Mouse (Mus musculus) embryonic fibroblast, embryonic 13.5 days (primary cell): ENCODE measurements around the gene Tmbim7. TPM values are rescaled to one million over a fixed set of nuclear protein-coding genes. Genes with fewer than 3 reads are reported as not detected.

ENCODE experiments used
- H3K27ac ChIP-seq: 2 replicates; pipeline ENCODE4 v1.5.1; 2012; ENCODE audit warnings: low read length, control low read depth, inconsistent platforms; ENCODE audit not compliant: insufficient read depth
- H3K4me1 ChIP-seq: 2 replicates; pipeline ENCODE4 v1.6.1; 2011; ENCODE audit warnings: low read length; ENCODE audit not compliant: control insufficient read depth, insufficient read depth
- H3K4me3 ChIP-seq: 2 replicates; pipeline ENCODE4 v1.5.1; 2011; ENCODE audit warnings: mild to moderate bottlenecking, control low read depth, low read length; ENCODE audit not compliant: insufficient read depth
- CTCF ChIP-seq: IDR thresholded peaks from 2 replicates; pipeline ENCODE4 v1.5.1; 2011; ENCODE audit warnings: mild to moderate bottlenecking, control low read depth, low read length, moderate library complexity, borderline replicate concordance; ENCODE audit not compliant: insufficient read depth
- POLR2A ChIP-seq: IDR thresholded peaks from 2 replicates; pipeline ENCODE4 v1.6.1; 2011; ENCODE audit warnings: low read depth, mild to moderate bottlenecking, control low read depth, low read length, moderate library complexity
- polyA plus RNA-seq: library from polyadenylated mRNA; stranded (reverse); fragments of >200 nt; gene quantifications from 2 replicates; pipeline ENCODE4 v1.2.4, GENCODE M21; 2011; ENCODE audit warnings: low read depth; ENCODE audit not compliant: missing spikeins, insufficient read length

Tmbim7 gene
- polyA plus RNA-seq, 1 experiment, result not detected

DNA sequence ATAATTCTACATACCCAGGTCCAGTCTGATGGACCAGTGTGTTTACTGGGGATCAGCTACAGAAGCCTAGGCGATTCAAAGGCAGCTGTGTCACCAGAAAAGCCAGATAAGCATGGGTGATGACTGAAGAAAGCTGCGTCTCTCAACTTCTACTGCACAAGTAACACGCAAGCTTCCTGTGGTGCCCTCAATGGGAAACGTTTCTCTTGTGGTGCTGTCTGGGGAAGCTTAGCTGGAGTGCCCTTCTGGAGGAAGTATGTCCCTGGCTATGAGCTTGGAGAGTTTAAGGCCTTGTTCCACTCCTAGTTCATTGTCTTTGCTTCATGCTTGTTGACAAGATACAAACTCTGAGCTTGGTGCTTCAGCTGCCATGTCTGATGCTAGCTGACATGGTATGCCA, 68.4 kb downstream of the Tmbim7 start:
- H3K4me1 ChIP-seq, result no peaks in the 10 kb centered on the region
- TF ChIP-seq CTCF, result no peak
- no peak for TF ChIP-seq POLR2A
- H3K4me3 ChIP-seq, result no peak overlapping the region
- no peak overlapping the region for H3K27ac ChIP-seq

DNA sequence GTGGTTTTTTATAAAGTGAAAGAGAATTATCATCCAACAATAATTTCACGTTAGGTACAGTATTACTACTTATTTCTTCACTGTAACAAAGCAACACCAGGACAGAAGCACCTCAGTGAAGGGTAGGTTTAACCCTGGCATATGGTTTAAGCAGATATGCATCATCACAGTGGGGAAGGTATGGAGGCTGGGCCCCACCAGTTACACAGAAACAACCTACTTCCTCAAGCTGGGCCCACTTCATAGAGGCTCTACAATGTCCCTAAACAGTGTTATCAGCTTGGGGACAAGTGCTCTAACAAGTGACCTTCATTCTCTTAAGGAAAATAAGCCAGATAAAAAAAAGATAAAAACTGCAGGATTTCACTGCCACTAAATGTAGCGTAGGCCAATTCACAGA, 71.9 kb downstream of the Tmbim7 start:
- Histone ChIP-seq H3K27ac (no peak overlapping the region), H3K4me1 (no peaks in the 10 kb centered on the region), H3K4me3 (no peak overlapping the region)
- no peak for TF ChIP-seq POLR2A
- TF ChIP-seq CTCF, result no peak

DNA sequence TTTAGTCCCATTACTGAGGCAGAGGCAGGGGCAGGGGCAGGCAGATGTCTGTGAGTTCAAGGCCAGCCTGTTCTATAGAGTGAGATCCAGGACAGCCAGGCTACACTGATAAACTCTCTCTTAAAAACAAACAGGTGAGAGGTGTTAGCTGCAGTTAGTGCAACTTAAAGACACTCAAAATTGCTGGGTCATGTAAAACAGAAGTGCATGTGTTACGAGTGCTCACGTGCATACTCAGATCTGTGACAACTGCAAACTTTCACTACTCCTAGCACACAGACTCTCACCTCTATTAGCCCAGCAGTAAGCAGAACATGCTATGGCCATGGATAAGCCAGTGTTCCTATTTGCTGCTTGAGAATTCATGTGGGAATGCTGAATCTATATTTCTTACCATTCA, 72.4 kb downstream of the Tmbim7 start:
- H3K27ac ChIP-seq, result no peak overlapping the region
- TF ChIP-seq POLR2A, result no peak
- TF ChIP-seq CTCF, result no peak
- no peak overlapping the region for H3K4me3 ChIP-seq
- no peaks in the 10 kb centered on the region for H3K4me1 ChIP-seq

DNA sequence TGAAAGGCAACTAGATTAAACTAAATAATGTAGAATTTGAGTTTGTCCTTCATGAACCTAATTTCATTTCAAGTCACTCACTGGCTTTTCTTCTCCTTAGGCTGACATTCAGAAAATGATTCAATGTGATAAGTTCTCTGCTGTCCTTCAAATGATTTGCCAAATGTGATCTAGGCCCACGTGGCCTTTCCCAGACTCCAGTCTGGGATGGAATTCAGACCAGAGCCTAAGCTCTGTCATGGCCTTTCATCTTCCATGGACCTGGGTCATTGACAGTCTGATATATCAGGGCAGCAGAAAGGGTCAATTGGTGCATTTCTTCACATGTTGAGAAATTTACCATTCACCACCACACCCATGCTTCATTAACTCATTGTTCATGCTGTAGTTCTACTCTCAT, 74.5 kb downstream of the Tmbim7 start:
- H3K27ac ChIP-seq, result no peak overlapping the region
- H3K4me1 ChIP-seq, result no peaks in the 10 kb centered on the region
- H3K4me3 ChIP-seq, result no peak overlapping the region
- TF ChIP-seq CTCF, result no peak
- TF ChIP-seq POLR2A, result no peak

DNA sequence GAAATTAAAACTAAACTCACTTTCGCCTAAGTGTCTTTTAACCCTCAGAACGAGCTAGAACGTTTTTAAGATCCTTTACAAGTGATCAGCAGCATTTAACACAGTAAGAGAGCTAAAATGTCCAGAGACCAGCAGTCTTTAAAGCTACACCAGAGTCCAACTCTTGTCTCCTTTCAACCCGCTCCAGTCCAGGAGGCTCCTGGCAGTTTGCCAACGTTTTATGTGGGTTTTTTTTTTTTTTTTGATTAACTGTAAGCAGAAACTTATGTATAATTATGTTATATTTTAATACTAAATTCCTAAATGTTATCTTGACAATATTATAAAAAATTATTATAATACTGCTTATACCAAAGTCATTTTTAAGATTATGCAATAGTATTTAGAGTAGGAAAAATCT, 77.8 kb downstream of the Tmbim7 start:
- Histone ChIP-seq H3K4me3 (no peak overlapping the region), H3K27ac (no peak overlapping the region), H3K4me1 (no peaks in the 10 kb centered on the region)
- no peak for TF ChIP-seq POLR2A
- TF ChIP-seq CTCF, result no peak

Other genes starting within 250 kb of the Tmbim7 start
- gene Fam133b, start 107.3 kb upstream of the Tmbim7 start, polyA plus RNA-seq, result 23.2 and 30.0 TPM in 2 replicates
- 8.0 and 10.8 TPM in 2 replicates for gene 1700109H08Rik, start 79.6 kb upstream of the Tmbim7 start, polyA plus RNA-seq
- 10.5 and 13.1 TPM in 2 replicates for gene Pex1, start 55.1 kb upstream of the Tmbim7 start, polyA plus RNA-seq
- 5.9 and 6.6 TPM in 2 replicates for gene Rbm48, start 54.6 kb upstream of the Tmbim7 start, polyA plus RNA-seq
- gene Gatad1, start 6.0 kb downstream of the Tmbim7 start, polyA plus RNA-seq, result 163 and 176 TPM in 2 replicates
- gene Ankib1, start 151.7 kb downstream of the Tmbim7 start, polyA plus RNA-seq, result 48.9 and 52.0 TPM in 2 replicates
- 62.7 and 68.8 TPM in 2 replicates for gene Krit1, start 152.0 kb downstream of the Tmbim7 start, polyA plus RNA-seq
- gene Lrrd1, start 194.0 kb downstream of the Tmbim7 start, polyA plus RNA-seq, result not detected in 2 replicates
- 4.4 and 6.4 TPM in 2 replicates for gene Mterf1a, start 242.8 kb downstream of the Tmbim7 start, polyA plus RNA-seq